Mouse (Mus musculus) adrenal gland, postnatal 36 days (tissue): ENCODE results near the gene Serpine1. TPM values are rescaled to one million over a fixed set of nuclear protein-coding genes. Genes with fewer than 3 reads are reported as not detected.
A peak's percentile ranks its signal among the peaks of the same experiment; 100 is the strongest.
"Not testable (repeated sequence)": the region's sequence is repeated elsewhere in the genome, so short reads cannot be mapped to it uniquely, and the experiment has no call there.

Experiments used
- DNase-seq, 2 experiments: peaks; one replicate each; pipeline ENCODE4 v3.0.0; 2021; ENCODE audit warnings: mixed read lengths in 1 of 2
- long read RNA-seq, 2 experiments: library from polyadenylated mRNA; stranded (forward); transcript quantifications; one replicate each; pipeline ENCODE4 v2.0.0; 2021; ENCODE audit warnings: borderline sequencing depth in 2 of 2
- total RNA-seq, 2 experiments: library from RNA; stranded (reverse); gene quantifications; 2 replicates each; pipeline ENCODE4 v1.2.3; 2021

The Serpine1 gene
- 10 to 100 TPM in 1 of 2 experiments, 1 to 10 TPM in 1; 3.5 to 11.2 TPM for total RNA-seq
- long read RNA-seq, experiment 1, partial matches to known transcripts, result 0 of 1 reads
- long read RNA-seq, experiment 1, other reads (novel, unspliced or antisense), result 1 of 1 reads
- long read RNA-seq, experiment 2, result 0 reads

- peak; percentile 76 to 77 for DNase-seq
Measured at GRCm38 (mm10) chr5:137072079-137072960, at the start of gene Serpine1. TSS of gene Serpine1 (minus strand) at chr5:137072268.

DNA sequence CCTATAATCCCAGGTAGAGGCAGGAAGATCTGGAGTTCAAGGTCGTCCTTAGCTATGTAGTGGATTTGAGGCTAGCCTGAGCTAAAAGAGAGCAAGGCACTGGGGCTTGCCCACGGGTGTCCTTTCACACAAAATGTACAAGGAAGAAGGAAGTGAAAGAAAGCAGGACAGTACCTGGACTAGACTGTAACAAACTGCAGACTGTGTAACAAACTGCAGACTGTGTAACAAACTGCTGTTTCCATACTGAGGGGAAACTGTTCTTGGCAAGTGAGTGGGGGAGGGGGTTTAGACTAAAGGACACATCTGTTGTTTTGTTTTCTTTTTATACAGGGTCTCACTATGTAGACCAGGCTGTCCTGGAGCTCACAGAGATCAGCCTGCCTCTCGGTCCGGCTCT is 49.2 kb upstream of the Serpine1 start:
- DNase-seq, result no peak

GRCm38 (mm10) chr5:137118878-137119277 is 46.8 kb upstream of the Serpine1 start:
- DNase-seq, result no peak

GRCm38 (mm10) chr5:137117994-137118393 is 45.9 kb upstream of the Serpine1 start:
- DNase-seq, result not testable (repeated sequence)

DNA sequence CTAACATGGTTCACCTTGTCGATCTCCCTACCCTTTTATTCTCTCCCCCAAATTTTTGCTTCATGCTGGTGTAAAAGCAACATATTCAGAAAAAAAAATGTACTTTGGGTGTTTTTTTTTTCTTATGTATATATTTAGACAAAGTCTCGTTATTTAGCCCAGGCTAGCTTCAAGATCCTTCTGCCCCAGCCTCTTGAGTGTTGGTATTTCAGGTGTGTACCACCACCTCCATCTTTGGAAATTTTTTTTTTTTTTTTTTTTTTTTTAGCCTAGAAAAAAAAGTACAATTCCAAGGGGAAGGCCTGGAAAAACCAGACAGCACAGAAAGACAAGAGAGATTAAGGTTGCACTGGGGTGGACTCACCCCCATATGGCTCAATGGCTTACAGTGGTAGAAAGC is 44.9 kb upstream of the Serpine1 start:
- DNase-seq, result no peak

GRCm38 (mm10) chr5:137115866-137116847 is 44.1 kb upstream of the Serpine1 start, which contains the start of gene Trim56:
TSS of gene Trim56 (minus strand) at chr5:137116209.
- DNase-seq, result peak; percentile 88 to 90

DNA sequence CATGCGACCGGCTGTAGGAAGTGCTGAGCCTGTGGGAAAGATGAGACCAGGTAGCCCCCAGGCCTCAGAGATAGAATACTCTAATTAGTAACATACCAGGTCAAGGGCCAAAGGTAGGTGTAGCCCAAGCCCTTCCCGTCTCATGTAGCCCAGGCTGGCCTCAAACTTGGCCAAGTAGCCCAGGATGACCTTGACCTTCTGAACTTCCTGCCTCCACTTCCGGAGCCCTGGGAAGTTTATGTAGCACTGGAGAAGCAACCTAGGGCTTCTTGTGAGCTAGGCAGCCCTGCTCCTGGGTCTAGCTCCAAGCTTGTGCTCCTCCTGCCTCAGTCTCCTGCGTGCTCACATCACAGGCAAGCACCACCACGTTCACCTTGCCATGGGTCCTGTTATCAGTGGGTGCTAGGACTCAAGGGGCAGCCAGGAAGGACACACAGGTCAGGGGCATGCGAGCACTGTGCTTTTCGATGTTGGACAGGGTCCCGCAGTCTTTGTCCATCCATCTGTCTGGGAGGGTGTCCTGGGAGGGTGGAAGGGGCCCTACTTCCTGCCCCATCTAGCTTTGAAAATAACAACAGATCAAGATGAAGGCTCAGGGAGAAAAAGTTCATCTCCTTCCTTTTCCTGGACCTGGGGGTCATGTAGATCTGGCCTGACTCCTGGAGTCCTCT is 43.0 kb upstream of the Serpine1 start:
- DNase-seq, result no peak

GRCm38 (mm10) chr5:137111542-137112408 is 39.7 kb upstream of the Serpine1 start:
- no peak for DNase-seq

DNA sequence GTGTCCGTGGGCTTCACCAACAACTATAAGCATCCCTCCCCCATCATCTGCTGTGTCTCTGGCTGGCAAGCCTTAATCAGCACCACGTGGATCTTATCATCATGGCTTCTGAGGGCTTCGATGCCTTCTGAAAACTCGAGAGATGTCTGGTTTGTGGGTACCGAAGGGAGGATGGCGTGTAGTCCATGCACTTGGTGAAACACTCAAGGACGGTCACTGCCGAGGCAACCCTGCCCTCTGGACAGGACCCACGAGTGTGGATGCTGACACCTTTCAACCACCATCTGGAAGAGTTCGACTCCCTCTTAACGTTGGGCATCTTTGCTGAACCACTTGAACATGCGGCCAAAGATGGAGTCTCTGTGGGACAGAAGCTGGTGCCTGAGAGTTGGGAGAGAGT is 38.8 kb upstream of the Serpine1 start:
- DNase-seq, result no peak

DNA sequence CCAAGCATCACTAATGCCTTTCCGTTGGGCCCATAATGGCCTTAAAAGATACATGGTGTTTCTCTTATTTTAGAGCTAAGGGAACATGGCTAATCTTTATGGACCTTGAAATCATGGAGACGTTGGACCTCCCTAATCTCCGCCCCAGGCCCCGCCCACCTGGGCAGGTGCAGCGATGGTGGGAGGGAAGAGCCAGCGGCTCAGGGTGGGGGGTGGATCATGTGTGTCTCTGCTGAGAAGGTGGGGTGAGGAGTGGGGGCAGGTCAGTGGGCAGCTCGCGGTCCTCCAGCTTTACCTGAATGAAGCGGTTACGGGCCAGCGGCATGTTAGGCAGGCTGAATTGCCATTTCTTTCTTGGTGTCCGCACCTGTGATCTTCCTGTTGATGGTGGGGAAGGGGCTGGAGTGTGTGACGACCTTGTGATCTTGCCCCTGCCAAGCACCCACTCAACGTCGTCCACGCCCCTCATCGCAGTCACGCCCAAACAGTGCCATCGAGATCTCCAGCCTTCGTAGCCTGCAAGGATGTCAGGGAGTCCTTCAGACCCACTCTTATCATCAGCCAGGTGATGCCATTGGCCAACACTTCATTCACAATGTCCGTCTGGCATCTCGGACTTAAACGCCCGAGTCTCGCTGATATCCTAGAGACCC is 38.0 kb upstream of the Serpine1 start:
- no peak for DNase-seq

- DNase-seq, result no peak
Measured at GRCm38 (mm10) chr5:137108111-137108510, 36.0 kb upstream of the Serpine1 start.

GRCm38 (mm10) chr5:137107670-137108069 is 35.6 kb upstream of the Serpine1 start:
- no peak for DNase-seq

GRCm38 (mm10) chr5:137107024-137107423 is 35.0 kb upstream of the Serpine1 start:
- DNase-seq, result peak; percentile 84 to 86

- DNase-seq, result peak in 1 of 2 experiments; percentile 58
Measured at GRCm38 (mm10) chr5:137106434-137106833, 34.4 kb upstream of the Serpine1 start.

- DNase-seq, result no peak
Measured at GRCm38 (mm10) chr5:137103969-137104368, 31.9 kb upstream of the Serpine1 start.

GRCm38 (mm10) chr5:137102575-137103522 is 30.8 kb upstream of the Serpine1 start:
- DNase-seq, result peak; percentile 88

DNA sequence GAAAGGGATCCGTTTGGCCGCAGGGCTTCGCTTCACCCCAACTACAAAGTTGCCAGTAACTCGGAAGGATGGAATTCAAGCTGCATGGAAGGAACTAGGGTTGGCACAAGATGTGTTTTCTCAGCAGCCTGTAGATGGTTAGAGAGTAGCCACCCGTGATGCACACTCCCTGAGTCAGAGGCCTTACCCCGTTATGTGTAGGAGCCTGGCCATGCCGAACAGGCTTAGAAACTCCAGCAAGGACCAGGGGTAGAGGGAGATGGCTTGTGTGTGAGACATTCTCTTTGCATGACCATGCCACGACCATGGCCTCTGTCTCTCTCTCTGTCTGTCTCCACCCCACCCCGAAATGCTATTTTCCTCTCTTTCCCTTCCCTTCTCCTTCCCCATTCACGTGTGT is 30.0 kb upstream of the Serpine1 start:
- no peak for DNase-seq

- no peak for DNase-seq
Measured at GRCm38 (mm10) chr5:137100660-137101059, 28.6 kb upstream of the Serpine1 start.

DNA sequence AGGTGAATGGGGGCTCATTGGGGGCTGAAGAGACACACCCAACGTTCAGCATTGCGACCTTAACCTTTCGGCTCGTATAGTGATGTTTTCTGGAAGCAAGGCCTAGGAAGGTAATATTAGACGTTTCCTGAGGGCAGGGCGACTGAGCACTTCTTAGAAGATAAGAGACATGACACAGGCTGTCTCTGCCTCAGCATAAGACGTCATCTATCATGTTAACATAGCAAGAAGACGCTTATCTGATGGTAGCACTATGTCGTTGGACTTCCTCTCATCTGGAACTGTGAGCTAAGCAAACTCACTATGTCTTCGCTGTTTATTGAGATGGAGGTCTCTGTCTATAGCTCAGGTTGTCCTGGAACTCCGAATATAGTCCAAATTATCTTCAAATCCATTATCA is 26.4 kb upstream of the Serpine1 start:
- DNase-seq, result no peak
